Mouse (Mus musculus): ENCODE data around the gene 6030445D17Rik.

DNA sequence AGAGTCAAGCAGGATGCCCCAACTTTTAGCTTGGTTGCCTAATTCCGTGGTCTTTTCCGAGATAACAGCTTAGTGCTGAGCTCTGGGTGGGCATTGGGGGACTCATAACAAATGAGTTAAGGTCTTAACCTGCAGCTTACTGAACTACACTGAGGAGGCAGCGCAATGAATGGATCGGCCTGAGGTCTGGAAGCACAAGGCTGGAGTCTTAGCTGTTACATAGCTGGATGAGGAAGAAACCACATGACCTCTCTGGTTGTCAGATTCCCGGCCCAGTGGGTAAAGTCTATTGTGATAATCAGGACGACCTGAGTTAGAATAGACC is 327 bp upstream of the 6030445D17Rik start:
- TF ChIP-seq CTCF (conservative IDR thresholded peaks at IDR 0.05; ENCODE audit: insufficient read depth, insufficient read length, low read depth, low read length): no peak
- TF ChIP-seq POLR2A (IDR thresholded peaks at IDR 0.05; ENCODE audit: low read depth, low read length): no peak
